Mouse (Mus musculus): ENCODE measurements around the gene Hap1. TPM values are rescaled to one million over a fixed set of nuclear protein-coding genes. Genes with fewer than 3 reads are reported as not detected.
A peak's percentile ranks its signal among the peaks of the same experiment; 100 is the strongest.

Gene Hap1
- polyA plus RNA-seq, 1 experiment from 2014 or later = 264 TPM

- Histone ChIP-seq H3K9me3 (replicated peaks) (no peaks in the 10 kb centered on the region), H3K4me3 (replicated peaks) (no peak overlapping the region), H3K27me3 (replicated peaks) (no peaks in the 10 kb centered on the region), H3K9ac (replicated peaks) (no peak overlapping the region), H3K4me1 (peaks cover 41% of the 10 kb centered on the region), H3K4me2 (no peak overlapping the region), H3K27ac (replicated peaks) (0 out of 2 replicates have a peak overlapping the region, but pooled peaks have one; percentile 23), H3K36me3 (peaks cover 29% of the 10 kb centered on the region)
- no peak for ATAC-seq (ENCODE audit: low FRiP score)
- 34% methylated on average over 14 of the region's 14 CpGs for WGBS
Observed at GRCm38 (mm10) chr11:100387589-100388375, 31.9 kb upstream of the Hap1 start.

- Histone ChIP-seq H3K4me2 (no peak overlapping the region), H3K36me3 (peaks cover 35% of the 10 kb centered on the region), H3K9ac (replicated peaks) (no peak overlapping the region), H3K4me1 (peaks cover 41% of the 10 kb centered on the region), H3K9me3 (replicated peaks) (no peaks in the 10 kb centered on the region), H3K27me3 (replicated peaks) (no peaks in the 10 kb centered on the region), H3K27ac (replicated peaks) (no peak overlapping the region), H3K4me3 (replicated peaks) (no peak overlapping the region)
- no peak for ATAC-seq (ENCODE audit: low FRiP score)
- WGBS = 90% methylated on average over 6 of the region's 6 CpGs
Observed at GRCm38 (mm10) chr11:100387111-100387510, 31.2 kb upstream of the Hap1 start.

- no peak for ATAC-seq (ENCODE audit: low FRiP score)
- Histone ChIP-seq H3K9me3 (replicated peaks) (no peaks in the 10 kb centered on the region), H3K4me2 (no peak overlapping the region), H3K4me1 (peaks cover 41% of the 10 kb centered on the region), H3K27ac (replicated peaks) (no peak overlapping the region), H3K36me3 (peaks cover 40% of the 10 kb centered on the region), H3K4me3 (replicated peaks) (no peak overlapping the region), H3K9ac (replicated peaks) (no peak overlapping the region), H3K27me3 (replicated peaks) (no peaks in the 10 kb centered on the region)
- 66% methylated on average over 5 of the region's 5 CpGs for WGBS
Observed at GRCm38 (mm10) chr11:100386586-100386985, 30.7 kb upstream of the Hap1 start.

GRCm38 (mm10) chr11:100385016-100385415 is 29.1 kb upstream of the Hap1 start:
- no peak overlapping the region for H3K4me3 ChIP-seq (replicated peaks)
- H3K9me3 ChIP-seq (replicated peaks) = no peaks in the 10 kb centered on the region
- no peak overlapping the region for H3K4me2 ChIP-seq
- no peak overlapping the region for H3K27ac ChIP-seq (replicated peaks)
- no peaks in the 10 kb centered on the region for H3K27me3 ChIP-seq (replicated peaks)
- H3K36me3 ChIP-seq = peaks cover 51% of the 10 kb centered on the region
- no peak overlapping the region for H3K9ac ChIP-seq (replicated peaks)
- ATAC-seq (ENCODE audit: low FRiP score) = no peak
- 83% methylated on average over 3 of the region's 3 CpGs for WGBS
- peaks cover 27% of the 10 kb centered on the region for H3K4me1 ChIP-seq

- Histone ChIP-seq H3K4me3 (replicated peaks) (no peak overlapping the region), H3K4me1 (peaks cover 11% of the 10 kb centered on the region), H3K9me3 (replicated peaks) (no peaks in the 10 kb centered on the region), H3K9ac (replicated peaks) (no peak overlapping the region), H3K27me3 (replicated peaks) (no peaks in the 10 kb centered on the region), H3K4me2 (no peak overlapping the region), H3K27ac (replicated peaks) (no peak overlapping the region), H3K36me3 (peaks cover 70% of the 10 kb centered on the region)
- WGBS = 84% methylated on average over 6 of the region's 6 CpGs
- no peak for ATAC-seq (ENCODE audit: low FRiP score)
Observed at GRCm38 (mm10) chr11:100382682-100383081, 26.8 kb upstream of the Hap1 start.

GRCm38 (mm10) chr11:100379311-100379710 is 23.4 kb upstream of the Hap1 start:
- WGBS = 90% methylated on average over 4 of the region's 4 CpGs
- no peaks in the 10 kb centered on the region for H3K9me3 ChIP-seq (replicated peaks)
- H3K4me1 ChIP-seq = no peaks in the 10 kb centered on the region
- peaks cover 78% of the 10 kb centered on the region for H3K36me3 ChIP-seq
- H3K4me3 ChIP-seq (replicated peaks) = no peak overlapping the region
- no peak for ATAC-seq (ENCODE audit: low FRiP score)
- no peaks in the 10 kb centered on the region for H3K27me3 ChIP-seq (replicated peaks)
- H3K9ac ChIP-seq (replicated peaks) = no peak overlapping the region
- H3K27ac ChIP-seq (replicated peaks) = no peak overlapping the region
- no peak overlapping the region for H3K4me2 ChIP-seq

- ATAC-seq (ENCODE audit: low FRiP score) = no peak
- Histone ChIP-seq H3K27ac (replicated peaks) (no peak overlapping the region), H3K9ac (replicated peaks) (no peak overlapping the region), H3K4me1 (no peaks in the 10 kb centered on the region), H3K4me2 (no peak overlapping the region), H3K27me3 (replicated peaks) (no peaks in the 10 kb centered on the region), H3K9me3 (replicated peaks) (no peaks in the 10 kb centered on the region), H3K4me3 (replicated peaks) (no peak overlapping the region), H3K36me3 (peaks cover 77% of the 10 kb centered on the region)
- 93% methylated on average over 5 of the region's 5 CpGs for WGBS
Observed at GRCm38 (mm10) chr11:100378446-100378845, 22.5 kb upstream of the Hap1 start.

GRCm38 (mm10) chr11:100377989-100378388 is 22.1 kb upstream of the Hap1 start:
- peaks cover 76% of the 10 kb centered on the region for H3K36me3 ChIP-seq
- no peak overlapping the region for H3K27ac ChIP-seq (replicated peaks)
- WGBS = 96% methylated on average over 14 of the region's 14 CpGs
- no peak overlapping the region for H3K4me2 ChIP-seq
- no peaks in the 10 kb centered on the region for H3K9me3 ChIP-seq (replicated peaks)
- no peaks in the 10 kb centered on the region for H3K27me3 ChIP-seq (replicated peaks)
- no peak overlapping the region for H3K9ac ChIP-seq (replicated peaks)
- no peak for ATAC-seq (ENCODE audit: low FRiP score)
- no peaks in the 10 kb centered on the region for H3K4me1 ChIP-seq
- H3K4me3 ChIP-seq (replicated peaks) = no peak overlapping the region

- no peaks in the 10 kb centered on the region for H3K27me3 ChIP-seq (replicated peaks)
- 92% methylated on average over 21 of the region's 21 CpGs for WGBS
- no peak overlapping the region for H3K9ac ChIP-seq (replicated peaks)
- H3K4me2 ChIP-seq = no peak overlapping the region
- H3K9me3 ChIP-seq (replicated peaks) = no peaks in the 10 kb centered on the region
- ATAC-seq (ENCODE audit: low FRiP score) = no peak
- no peak overlapping the region for H3K27ac ChIP-seq (replicated peaks)
- peaks cover 66% of the 10 kb centered on the region for H3K36me3 ChIP-seq
- H3K4me1 ChIP-seq = no peaks in the 10 kb centered on the region
- H3K4me3 ChIP-seq (replicated peaks) = no peak overlapping the region
Observed at GRCm38 (mm10) chr11:100376746-100377389, 20.9 kb upstream of the Hap1 start.

- Histone ChIP-seq H3K9ac (replicated peaks) (no peak overlapping the region), H3K4me2 (no peak overlapping the region), H3K36me3 (peaks cover 66% of the 10 kb centered on the region), H3K4me3 (replicated peaks) (no peak overlapping the region), H3K27me3 (replicated peaks) (no peaks in the 10 kb centered on the region), H3K4me1 (no peaks in the 10 kb centered on the region), H3K27ac (replicated peaks) (no peak overlapping the region), H3K9me3 (replicated peaks) (no peaks in the 10 kb centered on the region)
- WGBS = 62% methylated on average over 4 of the region's 4 CpGs
- no peak for ATAC-seq (ENCODE audit: low FRiP score)
Observed at GRCm38 (mm10) chr11:100376005-100376404, 20.1 kb upstream of the Hap1 start.

GRCm38 (mm10) chr11:100375127-100375526 is 19.2 kb upstream of the Hap1 start:
- Histone ChIP-seq H3K4me3 (replicated peaks) (no peak overlapping the region), H3K27ac (replicated peaks) (no peak overlapping the region), H3K4me1 (no peaks in the 10 kb centered on the region), H3K4me2 (no peak overlapping the region), H3K9ac (replicated peaks) (no peak overlapping the region), H3K9me3 (replicated peaks) (no peaks in the 10 kb centered on the region), H3K27me3 (replicated peaks) (no peaks in the 10 kb centered on the region), H3K36me3 (peaks cover 64% of the 10 kb centered on the region)
- ATAC-seq (ENCODE audit: low FRiP score) = no peak
- WGBS = 92% methylated on average over 9 of the region's 9 CpGs

GRCm38 (mm10) chr11:100371981-100372558 is 16.1 kb upstream of the Hap1 start:
- Histone ChIP-seq H3K36me3 (peaks cover 44% of the 10 kb centered on the region), H3K4me2 (no peak overlapping the region), H3K4me3 (replicated peaks) (no peak overlapping the region), H3K9ac (replicated peaks) (no peak overlapping the region), H3K27ac (replicated peaks) (no peak overlapping the region), H3K27me3 (replicated peaks) (no peaks in the 10 kb centered on the region), H3K9me3 (replicated peaks) (no peaks in the 10 kb centered on the region), H3K4me1 (no peaks in the 10 kb centered on the region)
- WGBS = 66% methylated on average over 7 of the region's 8 CpGs
- no peak for ATAC-seq (ENCODE audit: low FRiP score)

Measured in neural tube, embryonic 15.5 days (tissue).